Mouse (Mus musculus): ENCODE measurements around the gene Anapc16.

The Anapc16 gene

GRCm38 (mm10) chr10:60002673-60003212 is at the start of gene Anapc16, which contains the start of gene Ascc1:
Anapc16 (minus strand) TSS chr10:60003135.
Ascc1 (plus strand) TSS chr10:60002805.
- DNase-seq (ENCODE audit: low read depth), result peak; percentile 96

- no peak for DNase-seq (ENCODE audit: low read depth)
Measured at GRCm38 (mm10) chr10:60050581-60050980, 47.6 kb upstream of the Anapc16 start.

- peak; percentile 27 for DNase-seq (ENCODE audit: low read depth)
Measured at GRCm38 (mm10) chr10:60046696-60047095, 43.8 kb upstream of the Anapc16 start.

GRCm38 (mm10) chr10:60042350-60042922 is 39.5 kb upstream of the Anapc16 start:
- DNase-seq (ENCODE audit: low read depth), result no peak

GRCm38 (mm10) chr10:60035744-60036143 is 32.8 kb upstream of the Anapc16 start:
- no peak for DNase-seq (ENCODE audit: low read depth)

- no peak for DNase-seq (ENCODE audit: low read depth)
Measured at GRCm38 (mm10) chr10:60034621-60035020, 31.7 kb upstream of the Anapc16 start.

GRCm38 (mm10) chr10:60033064-60033463 is 30.1 kb upstream of the Anapc16 start:
- no peak for DNase-seq (ENCODE audit: low read depth)

- DNase-seq (ENCODE audit: low read depth), result no peak
Measured at GRCm38 (mm10) chr10:60032622-60033021, 29.7 kb upstream of the Anapc16 start.

GRCm38 (mm10) chr10:60031985-60032384 is 29.1 kb upstream of the Anapc16 start:
- DNase-seq (ENCODE audit: low read depth), result no peak

GRCm38 (mm10) chr10:60031562-60031961 is 28.6 kb upstream of the Anapc16 start:
- DNase-seq (ENCODE audit: low read depth), result no peak

- DNase-seq (ENCODE audit: low read depth), result no peak
Measured at GRCm38 (mm10) chr10:60029387-60029786, 26.5 kb upstream of the Anapc16 start.

GRCm38 (mm10) chr10:60028979-60029378 is 26.0 kb upstream of the Anapc16 start:
- DNase-seq (ENCODE audit: low read depth), result no peak

GRCm38 (mm10) chr10:60028181-60028580 is 25.2 kb upstream of the Anapc16 start:
- DNase-seq (ENCODE audit: low read depth), result no peak

GRCm38 (mm10) chr10:60027619-60028084 is 24.7 kb upstream of the Anapc16 start:
- no peak for DNase-seq (ENCODE audit: low read depth)

- no peak for DNase-seq (ENCODE audit: low read depth)
Measured at GRCm38 (mm10) chr10:60026759-60027395, 23.9 kb upstream of the Anapc16 start.

GRCm38 (mm10) chr10:60023751-60024150 is 20.8 kb upstream of the Anapc16 start:
- DNase-seq (ENCODE audit: low read depth), result no peak

GRCm38 (mm10) chr10:60019299-60019698 is 16.4 kb upstream of the Anapc16 start:
- DNase-seq (ENCODE audit: low read depth), result no peak

GRCm38 (mm10) chr10:60016223-60016622 is 13.3 kb upstream of the Anapc16 start:
- DNase-seq (ENCODE audit: low read depth), result no peak

GRCm38 (mm10) chr10:60009115-60009514 is 6.2 kb upstream of the Anapc16 start:
- DNase-seq (ENCODE audit: low read depth), result no peak

GRCm38 (mm10) chr10:60005264-60005663 is 2.3 kb upstream of the Anapc16 start:
- DNase-seq (ENCODE audit: low read depth), result no peak

GRCm38 (mm10) chr10:60003847-60004246 is 912 bp upstream of the Anapc16 start:
- no peak for DNase-seq (ENCODE audit: low read depth)

GRCm38 (mm10) chr10:60003213-60003752 is 348 bp upstream of the Anapc16 start:
- no peak for DNase-seq (ENCODE audit: low read depth)

- no peak for DNase-seq (ENCODE audit: low read depth)
Measured at GRCm38 (mm10) chr10:60002203-60002602, 732 bp downstream of the Anapc16 start.

All from fibroblast of lung, adult 2 months (primary cell).